Mouse (Mus musculus) liver, adult 2 months (tissue): ENCODE measurements around the gene Nxph1. TPM values are rescaled to one million over a fixed set of nuclear protein-coding genes. Genes with fewer than 3 reads are reported as not detected.

ENCODE experiments used
- DNase-seq: peaks from one replicate; pipeline ENCODE4 v3.0.0-alpha.2; 2011; ENCODE audit warnings: low read depth, low spot score; ENCODE audit errors: extremely low read depth
- H3K27ac ChIP-seq: fragments of 200-500 bp; replicated peaks from 2 replicates; pipeline ENCODE4 v1.5.1; 2012; ENCODE audit warnings: low read depth, mild to moderate bottlenecking, control low read depth, inconsistent platforms, low read length; ENCODE audit not compliant: insufficient read depth
- H3K27me3 ChIP-seq: fragments of 200-500 bp; 2 replicates; pipeline ENCODE4 v1.6.1; 2012; ENCODE audit warnings: mild to moderate bottlenecking, moderate library complexity, low read length, inconsistent platforms; ENCODE audit not compliant: control insufficient read depth, insufficient read depth
- H3K36me3 ChIP-seq: fragments of 200-500 bp; 2 replicates; pipeline ENCODE4 v1.6.1; 2012; ENCODE audit warnings: low read length, inconsistent platforms; ENCODE audit not compliant: control insufficient read depth, insufficient read depth
- H3K4me1 ChIP-seq: fragments of 200-500 bp; 2 replicates; pipeline ENCODE4 v1.6.1; 2011; ENCODE audit warnings: low read length; ENCODE audit not compliant: control insufficient read depth, insufficient read depth
- H3K4me3 ChIP-seq: fragments of 200-500 bp; 2 replicates; pipeline ENCODE4 v1.5.1; 2011; ENCODE audit warnings: low read depth, mild to moderate bottlenecking, control low read depth, low read length, moderate library complexity; ENCODE audit not compliant: insufficient read depth
- H3K79me2 ChIP-seq: fragments of 200-500 bp; 2 replicates; pipeline ENCODE4 v1.6.1; 2012; ENCODE audit warnings: inconsistent platforms, mild to moderate bottlenecking, low read length, moderate library complexity; ENCODE audit not compliant: control insufficient read depth, insufficient read depth
- H3K9ac ChIP-seq: fragments of 200-500 bp; 2 replicates; pipeline ENCODE4 v1.6.1; 2012; ENCODE audit warnings: low read depth, mild to moderate bottlenecking, control low read depth, inconsistent platforms, low read length
- CTCF ChIP-seq: fragments of 200-500 bp; IDR thresholded peaks from 2 replicates; pipeline ENCODE4 v1.5.1; 2011; ENCODE audit warnings: low read depth, low read length, control low read depth
- POLR2A ChIP-seq: fragments of 200-500 bp; IDR thresholded peaks from 2 replicates; pipeline ENCODE4 v1.6.1; 2011; ENCODE audit warnings: low read length, control low read depth; ENCODE audit not compliant: insufficient read depth; ENCODE audit errors: extremely low read depth
- WGBS: fragments of 180-500 bp; shearing (Covaris S2); methylation state at CpG from one replicate; pipeline ENCODE4 v1.1.7; 2018; 5-methylcytosine and 5-hydroxymethylcytosine counted together
- polyA plus RNA-seq: library from polyadenylated mRNA; depleted of rRNA; stranded (reverse); fragments of >200 nt; gene quantifications from 2 replicates; pipeline ENCODE4 v1.2.3, GENCODE M21; 2012
- total RNA-seq: library from RNA; depleted of rRNA; stranded (reverse); fragments of >200 nt; gene quantifications from 2 replicates; pipeline ENCODE4 v1.2.3, GENCODE M21; 2014

Nxph1 gene
- total and polyA plus RNA-seq, 2 experiments: 0.09 TPM; not detected in 1

DNA sequence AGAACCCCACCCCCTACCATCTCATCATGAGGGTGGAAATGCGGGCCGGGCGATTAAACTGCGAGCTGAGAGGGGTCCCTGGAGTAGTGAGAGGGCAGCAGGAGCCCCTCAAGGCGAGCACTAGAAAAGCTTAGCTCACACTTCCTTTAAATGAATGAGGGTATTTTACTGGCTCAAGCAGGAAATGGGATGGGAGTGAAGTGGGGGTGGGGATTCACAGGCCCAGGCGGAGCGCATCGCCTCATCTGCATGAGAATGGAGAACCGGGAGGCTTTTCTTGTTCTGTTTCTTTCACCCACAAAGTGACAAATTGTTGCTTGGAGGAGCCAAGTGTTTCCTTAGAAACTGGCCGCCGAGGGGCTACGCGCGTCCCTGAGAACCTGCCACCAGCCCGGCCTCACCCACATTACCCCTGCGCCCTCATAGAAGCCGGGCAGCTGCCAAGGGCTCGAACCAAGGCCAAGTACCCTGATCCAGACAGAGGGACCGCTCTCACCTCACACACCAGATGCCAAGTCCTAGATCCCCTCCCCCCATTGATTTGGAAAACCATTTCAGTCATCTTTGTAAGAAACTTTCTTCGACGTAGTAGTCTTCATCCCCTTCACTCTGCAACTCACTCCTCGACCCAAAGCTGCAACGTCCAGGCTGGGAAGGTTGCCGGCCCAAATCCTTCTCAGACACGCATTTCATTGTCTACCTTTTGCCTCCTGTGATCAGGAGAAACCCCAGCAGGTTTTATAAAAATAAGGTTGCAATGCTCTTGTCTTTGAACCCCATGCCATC lies 8.7 kb downstream of the Nxph1 start:
- DNase-seq: no peak
- H3K36me3 ChIP-seq: no peaks in the 10 kb centered on the region
- no peak overlapping the region for H3K9ac ChIP-seq
- no peaks in the 10 kb centered on the region for H3K79me2 ChIP-seq
- TF ChIP-seq POLR2A: no peak
- WGBS: 7% methylated on average over 25 of the region's 25 CpGs
- H3K4me3 ChIP-seq: no peak overlapping the region
- peaks cover 24% of the 10 kb centered on the region; the same call in 1 of the 2 replicates for H3K27me3 ChIP-seq
- no peaks in the 10 kb centered on the region for H3K4me1 ChIP-seq
- no peak overlapping the region for H3K27ac ChIP-seq

DNA sequence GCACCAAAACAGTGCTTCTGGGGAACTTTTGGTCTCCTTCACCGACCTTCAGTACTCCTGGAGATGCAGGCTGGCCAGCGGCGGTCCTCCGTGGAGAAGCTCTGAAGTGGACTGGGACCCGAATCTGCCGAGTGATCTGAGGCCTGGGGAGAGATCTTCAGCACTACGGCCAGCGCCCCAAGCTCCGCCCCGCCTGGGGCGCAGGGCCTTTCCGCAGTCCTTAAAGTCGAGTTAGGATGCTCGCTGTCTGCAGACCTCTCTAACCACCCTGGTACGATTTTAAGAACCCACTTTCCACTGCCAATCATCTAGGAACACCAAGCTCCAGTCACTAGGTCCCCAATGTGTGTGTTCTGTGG lies 9.3 kb downstream of the Nxph1 start:
- peak; percentile 12 for DNase-seq
- no peak for TF ChIP-seq POLR2A
- TF ChIP-seq CTCF: no peak

DNA sequence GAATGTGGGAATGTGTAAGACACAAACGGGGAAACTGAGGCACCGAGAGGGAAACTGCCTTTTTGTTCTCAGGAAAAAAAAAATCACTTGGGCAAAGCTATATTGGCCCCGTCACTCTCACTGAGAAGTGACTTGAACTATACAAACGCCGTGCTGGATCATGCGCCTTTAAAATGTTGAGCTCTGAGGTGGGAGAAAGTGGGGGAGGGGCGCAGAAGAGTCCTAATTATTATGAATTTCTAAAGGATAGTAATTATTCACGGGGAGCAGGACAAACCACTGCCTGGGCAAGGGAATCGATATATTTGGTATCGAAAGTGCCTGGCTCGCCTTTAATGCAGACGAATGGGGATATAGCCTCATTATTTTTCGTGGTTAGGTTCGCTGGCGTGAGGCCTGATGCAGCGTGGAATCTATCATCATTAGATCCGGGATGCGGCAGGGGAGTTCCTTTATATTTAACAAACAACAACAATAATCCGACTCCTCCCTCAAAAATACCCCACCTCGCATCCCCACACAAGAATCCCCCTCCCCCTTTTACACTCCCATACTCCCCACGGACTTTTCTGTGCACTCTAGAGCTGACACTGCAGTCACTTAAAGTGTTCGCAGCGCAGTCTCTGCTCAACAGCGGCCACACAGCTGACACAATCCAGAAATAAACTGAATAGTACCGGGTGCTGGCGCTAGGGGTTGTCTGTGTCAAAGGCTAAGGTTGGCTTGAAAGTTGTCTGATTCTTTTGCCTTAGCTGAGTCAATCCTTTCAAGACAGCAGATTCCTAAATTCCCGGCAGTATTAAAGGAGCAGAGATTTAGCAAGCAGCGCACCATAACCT lies 10.1 kb downstream of the Nxph1 start:
- Histone ChIP-seq H3K4me1 (no peaks in the 10 kb centered on the region), H3K27ac (no peak overlapping the region), H3K36me3 (no peaks in the 10 kb centered on the region), H3K4me3 (no peak overlapping the region), H3K9ac (no peak overlapping the region), H3K27me3 (peaks cover 24% of the 10 kb centered on the region; the same call in 1 of the 2 replicates), H3K79me2 (no peaks in the 10 kb centered on the region)
- peak; percentile 4 for DNase-seq
- no peak for TF ChIP-seq POLR2A
- TF ChIP-seq CTCF: 0 out of 2 replicates have a peak, but pooled peaks have one; percentile 8
- 8% methylated on average over 28 of the region's 28 CpGs for WGBS

More for the DNA sequence above, 9.3 kb downstream of the Nxph1 start:
- Histone ChIP-seq H3K4me3 (no peak overlapping the region), H3K4me1 (no peaks in the 10 kb centered on the region), H3K27ac (no peak overlapping the region), H3K9ac (no peak overlapping the region), H3K36me3 (no peaks in the 10 kb centered on the region), H3K79me2 (no peaks in the 10 kb centered on the region), H3K27me3 (peaks cover 24% of the 10 kb centered on the region; the same call in 1 of the 2 replicates)
- WGBS: 1% methylated on average over 15 of the region's 15 CpGs

GRCm38 (mm10) chr6:8959810-8960209 lies 11.6 kb downstream of the Nxph1 start:
- Histone ChIP-seq H3K36me3 (no peaks in the 10 kb centered on the region), H3K27me3 (peaks cover 24% of the 10 kb centered on the region; the same call in 1 of the 2 replicates), H3K79me2 (no peaks in the 10 kb centered on the region), H3K9ac (no peak overlapping the region), H3K4me3 (no peak overlapping the region), H3K4me1 (no peaks in the 10 kb centered on the region), H3K27ac (no peak overlapping the region)
- WGBS: 78% methylated on average over 4 of the region's 4 CpGs
- no peak for TF ChIP-seq CTCF
- DNase-seq: no peak

DNA sequence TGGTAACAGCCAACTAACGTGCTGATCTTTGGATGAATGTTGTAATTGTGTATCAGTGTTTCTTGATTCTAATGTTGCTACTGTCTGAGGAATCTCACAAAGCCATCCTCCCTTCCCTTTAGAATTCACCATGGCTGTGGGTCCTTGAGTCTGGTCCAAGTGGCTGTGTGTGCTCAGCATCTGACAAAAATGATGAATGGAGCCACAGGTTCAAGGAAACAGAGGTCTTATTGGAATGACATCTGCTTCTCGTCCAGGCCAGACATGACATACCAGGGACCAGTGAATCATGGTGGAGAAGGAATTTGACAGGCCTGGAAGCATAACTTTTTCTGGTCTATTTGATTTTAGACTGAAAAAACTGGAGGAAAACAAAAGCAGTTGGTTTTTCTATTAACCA lies 22.3 kb downstream of the Nxph1 start:
- TF ChIP-seq POLR2A (no peak), CTCF (no peak)
- Histone ChIP-seq H3K36me3 (no peaks in the 10 kb centered on the region), H3K4me3 (no peak overlapping the region), H3K79me2 (no peaks in the 10 kb centered on the region), H3K27ac (no peak overlapping the region), H3K9ac (no peak overlapping the region), H3K27me3 (no peaks in the 10 kb centered on the region), H3K4me1 (no peaks in the 10 kb centered on the region)
- DNase-seq: no peak
- 67% methylated on average over 2 of the region's 2 CpGs for WGBS
